Mouse (Mus musculus): ENCODE results near the gene Mrpl44.

Gene Mrpl44

DNA sequence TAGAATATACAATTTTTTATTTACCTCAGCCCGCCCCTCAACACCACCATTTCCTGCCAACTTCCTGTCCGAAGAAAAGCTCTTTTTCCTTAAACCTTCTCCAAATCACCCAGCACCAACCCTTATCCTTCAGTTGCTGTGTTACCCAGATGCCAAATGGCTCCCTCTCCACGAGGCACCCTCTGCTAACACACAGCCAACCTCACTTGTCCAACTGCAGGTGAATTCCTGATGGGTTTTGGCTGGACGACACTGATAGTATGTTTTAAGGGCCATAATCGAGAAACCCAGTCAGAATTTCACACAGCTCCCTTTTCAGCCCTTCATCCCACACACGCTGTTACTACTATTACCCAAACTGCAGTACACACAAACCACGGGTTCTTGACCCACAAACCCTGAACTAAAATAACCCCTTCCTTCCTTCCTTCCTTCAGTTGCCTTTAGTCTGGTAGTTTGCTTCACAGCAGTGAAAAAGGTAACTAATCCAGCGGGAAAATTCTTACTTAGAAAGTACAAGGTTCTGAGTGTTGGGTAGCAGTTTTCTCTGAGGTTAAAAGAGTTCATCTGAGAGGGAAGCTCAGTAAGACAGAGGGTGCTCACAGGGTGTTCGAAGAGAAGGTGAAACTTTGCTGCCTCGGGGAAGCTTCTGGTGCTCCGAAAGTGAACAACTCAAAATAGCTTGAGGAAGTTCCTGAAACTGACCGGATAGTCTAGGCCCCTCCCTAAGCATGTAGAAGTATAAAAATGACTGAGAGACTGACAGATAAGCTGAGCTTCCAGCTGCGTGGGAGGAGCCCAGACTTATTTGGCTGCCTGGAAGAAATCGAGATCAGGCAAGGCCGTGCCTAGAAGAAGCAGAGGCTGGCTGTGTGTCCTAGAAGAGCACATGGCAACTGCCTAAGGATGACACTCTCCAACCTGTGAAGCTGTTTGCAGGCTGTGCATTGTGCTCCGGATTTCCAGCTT, 13.3 kb upstream of the Mrpl44 start:
- in situ Hi-C loops (cut with MboI, MseI): no loop called here

DNA sequence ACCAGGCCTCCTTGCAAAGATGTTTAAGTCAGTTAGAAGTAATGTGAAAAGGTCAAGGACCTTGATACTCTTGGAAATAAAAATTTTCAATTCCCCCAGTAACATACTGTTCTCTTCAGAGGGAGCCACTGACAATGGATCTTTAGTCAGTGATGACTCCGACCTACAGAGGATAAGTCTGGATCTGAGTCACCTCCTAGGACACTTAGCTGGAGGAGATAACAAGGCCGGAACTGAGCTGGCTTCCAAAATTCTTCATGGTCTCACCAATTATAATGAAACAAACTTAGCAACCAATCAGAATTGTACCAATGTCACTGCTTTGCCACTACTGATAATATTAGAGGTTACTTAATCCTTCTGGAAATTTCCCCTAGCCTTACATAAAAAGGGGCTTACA, 11.8 kb upstream of the Mrpl44 start:
- in situ Hi-C loops (cut with MboI, MseI): no loop called here

DNA sequence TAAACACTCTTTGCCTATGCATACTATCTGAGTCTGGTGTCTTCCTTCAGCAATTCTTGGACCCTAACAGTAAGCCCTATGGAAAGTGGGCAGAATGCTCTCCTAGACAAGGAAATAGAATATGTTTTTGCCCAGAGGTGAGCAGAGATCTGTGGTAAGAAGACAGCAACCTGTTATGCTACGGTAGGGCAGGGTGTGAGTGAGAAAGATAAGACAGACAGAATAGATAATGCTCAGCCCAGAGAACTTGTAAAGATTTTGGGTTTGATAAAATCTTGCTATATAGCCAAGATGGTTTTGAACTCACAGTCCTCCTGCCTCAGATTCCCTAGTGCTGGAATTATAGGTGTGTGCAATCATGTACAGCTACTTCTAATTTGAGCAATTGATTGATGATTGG, 11.3 kb upstream of the Mrpl44 start:
- in situ Hi-C loops (cut with MboI, MseI): no loop called here

DNA sequence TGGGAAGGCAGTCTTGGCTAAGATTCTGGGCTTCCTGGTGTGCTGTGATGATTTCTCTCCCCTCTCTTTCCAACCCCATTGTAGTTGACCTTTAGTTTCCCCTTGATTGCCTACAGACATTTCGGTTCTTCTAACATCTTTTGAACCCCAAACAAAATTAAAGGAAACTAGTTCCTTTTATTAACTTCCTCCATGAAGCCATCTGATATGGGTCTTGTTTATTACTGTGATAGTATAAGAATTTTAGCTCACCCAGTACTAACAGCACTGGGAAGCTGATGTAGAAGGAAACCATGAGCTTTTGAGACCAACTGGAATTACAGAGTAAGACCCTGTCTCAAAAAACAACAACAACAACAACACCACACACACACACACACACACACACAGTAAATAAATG, 7.6 kb upstream of the Mrpl44 start:
- in situ Hi-C loops (cut with MboI, MseI): no loop called here

DNA sequence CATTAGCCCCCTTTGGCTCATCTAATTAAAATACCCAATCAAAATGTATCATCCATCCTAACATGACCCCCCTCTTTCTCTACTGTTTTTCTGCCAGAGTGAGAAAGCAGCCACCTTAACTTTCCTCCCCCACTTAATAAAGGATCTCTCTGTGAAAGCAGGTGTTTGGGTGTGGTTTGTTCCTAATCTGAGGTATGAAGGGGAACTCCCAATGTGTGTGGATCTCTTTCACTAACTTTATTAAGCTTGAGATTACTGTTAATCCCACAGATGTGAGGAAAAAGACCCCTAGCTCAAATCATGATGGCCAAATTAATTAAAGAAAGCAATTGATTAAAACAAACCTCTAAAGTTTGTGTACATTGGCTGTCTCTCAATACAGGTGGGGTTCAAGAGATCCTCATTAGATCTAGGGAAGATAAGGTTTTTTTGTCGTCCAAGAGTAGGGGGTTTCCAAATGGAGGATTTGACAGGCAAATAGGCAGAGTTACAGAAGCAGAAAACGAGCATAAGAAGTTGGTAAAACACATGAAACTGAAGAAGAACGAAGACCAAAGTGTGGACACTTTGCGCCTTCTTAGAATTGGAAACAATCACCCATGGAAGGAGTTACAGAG, 1.5 kb upstream of the Mrpl44 start:
- in situ Hi-C loops (cut with MboI, MseI): no loop called here

DNA sequence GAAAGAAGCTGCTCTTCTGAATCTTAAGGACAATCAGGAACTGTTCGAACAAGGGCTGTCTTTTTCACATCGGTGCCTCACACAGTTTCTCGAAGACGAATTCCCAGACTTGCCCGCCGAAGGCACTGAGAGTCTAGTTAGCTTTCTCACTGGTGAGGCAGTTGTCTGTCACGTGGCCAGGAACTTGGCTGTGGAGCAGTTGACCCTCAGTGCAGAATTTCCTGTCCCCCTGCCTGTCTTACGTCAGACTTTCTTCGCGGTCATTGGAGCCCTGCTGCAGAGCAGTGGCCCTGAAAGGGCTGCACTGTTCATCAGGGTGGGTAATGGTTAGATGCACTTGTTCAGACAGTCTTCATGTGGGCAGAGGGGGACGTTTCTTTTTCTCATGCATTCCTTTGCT, 2.2 kb downstream of the Mrpl44 start:
- in situ Hi-C loops (cut with MboI, MseI): no loop called here

DNA sequence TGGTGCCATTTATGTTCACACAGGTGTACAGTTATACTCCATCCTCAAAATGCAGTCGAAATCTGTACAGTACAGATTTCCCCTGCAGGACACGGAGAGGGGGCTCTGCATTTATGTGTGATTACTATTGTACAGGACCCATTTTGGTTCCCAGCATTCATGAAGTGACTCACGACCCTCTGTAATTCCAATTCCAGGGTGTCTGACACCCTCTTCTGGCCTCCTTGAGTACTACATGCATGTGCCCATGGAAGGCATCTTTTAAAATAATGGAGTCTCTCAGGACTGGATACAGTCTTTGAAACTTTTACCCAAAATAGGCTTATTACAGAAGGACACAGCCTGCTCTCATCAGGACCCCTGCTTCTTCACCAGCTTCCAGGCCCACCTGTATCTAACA, 6.6 kb downstream of the Mrpl44 start:
- in situ Hi-C loops (cut with MboI, MseI): no loop called here

DNA sequence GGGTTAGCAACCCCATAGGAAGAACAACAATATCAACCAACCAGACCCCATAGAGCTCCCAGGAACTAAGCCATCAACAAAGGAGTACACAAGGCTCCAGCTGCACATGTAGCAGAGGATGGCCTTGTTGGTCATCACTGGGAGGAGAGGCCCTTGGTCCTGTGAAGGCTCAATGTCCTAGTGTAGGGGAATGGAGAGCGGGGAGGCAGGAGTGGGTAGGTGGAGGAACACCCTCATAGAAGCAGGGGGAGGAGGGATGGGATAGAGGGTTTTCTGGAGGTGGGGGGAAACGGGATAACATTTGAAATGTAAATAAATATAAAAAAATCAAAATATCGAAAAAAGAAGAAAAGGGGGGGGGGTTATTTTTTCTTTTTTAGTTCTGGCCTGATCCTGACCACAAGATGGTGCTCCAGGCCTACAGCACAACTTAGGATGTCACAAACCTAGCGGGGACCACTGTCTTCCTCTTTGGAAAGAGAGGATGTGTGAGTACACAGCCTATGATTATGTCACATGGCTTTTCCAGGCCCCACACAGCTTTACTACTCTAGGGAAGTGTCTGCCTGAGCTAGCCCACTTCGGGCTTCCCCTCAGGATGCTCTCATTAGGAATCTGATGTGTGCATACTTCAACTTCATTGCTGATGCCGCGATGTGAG, 10.6 kb downstream of the Mrpl44 start:
- in situ Hi-C loops (cut with MboI, MseI): loop anchor here (5.0 kb wide), 1 partner anchor 321 kb away; no protein-coding TSS in a partner anchor

DNA sequence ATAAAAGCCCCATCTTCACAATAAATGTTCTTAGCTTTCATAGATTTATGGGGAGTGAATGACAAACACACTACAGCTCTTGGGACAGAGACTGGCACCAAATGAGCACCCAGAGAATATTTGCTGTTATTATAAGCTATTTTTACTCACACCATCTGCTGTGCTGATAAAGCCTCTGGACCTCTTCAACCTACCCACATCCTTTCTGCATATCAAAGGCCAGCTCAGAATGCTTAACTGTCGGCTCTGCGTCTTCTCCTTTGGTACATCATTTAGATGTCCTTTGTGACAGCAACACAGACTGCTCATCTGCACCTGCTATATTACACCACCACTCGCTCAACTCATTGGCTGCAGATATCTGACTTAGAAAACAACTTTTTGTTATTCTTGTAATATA, 21.3 kb downstream of the Mrpl44 start:
- in situ Hi-C loops (cut with MboI, MseI): no loop called here

DNA sequence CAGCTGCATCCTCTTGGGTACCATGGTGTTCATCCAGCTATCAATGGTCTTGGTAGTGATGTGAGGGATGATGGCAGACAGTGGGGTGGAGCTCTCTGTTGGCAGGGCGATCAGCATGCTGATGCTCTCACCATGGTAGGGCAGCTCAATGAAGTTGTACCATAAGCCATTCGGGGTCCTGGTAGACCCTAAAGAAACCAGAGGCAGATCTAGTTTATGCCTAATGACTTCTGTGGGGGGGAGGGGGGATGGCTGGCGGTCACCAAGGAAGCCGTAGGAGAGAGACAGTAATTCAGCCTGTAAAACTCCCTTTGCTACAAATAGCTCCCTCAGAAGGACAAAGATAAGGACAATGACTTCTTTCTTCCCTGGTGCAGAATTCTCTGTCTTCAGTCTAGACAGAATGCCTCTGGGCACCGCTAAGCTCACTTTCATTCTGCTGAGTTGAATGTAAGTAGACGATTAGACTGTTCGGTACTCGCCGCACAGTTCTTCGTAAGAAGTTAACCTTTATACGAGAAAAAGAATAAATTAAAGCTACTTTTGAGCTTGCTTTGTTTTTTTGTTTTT, 27.1 kb downstream of the Mrpl44 start:
- in situ Hi-C loops (cut with MboI, MseI): no loop called here

DNA sequence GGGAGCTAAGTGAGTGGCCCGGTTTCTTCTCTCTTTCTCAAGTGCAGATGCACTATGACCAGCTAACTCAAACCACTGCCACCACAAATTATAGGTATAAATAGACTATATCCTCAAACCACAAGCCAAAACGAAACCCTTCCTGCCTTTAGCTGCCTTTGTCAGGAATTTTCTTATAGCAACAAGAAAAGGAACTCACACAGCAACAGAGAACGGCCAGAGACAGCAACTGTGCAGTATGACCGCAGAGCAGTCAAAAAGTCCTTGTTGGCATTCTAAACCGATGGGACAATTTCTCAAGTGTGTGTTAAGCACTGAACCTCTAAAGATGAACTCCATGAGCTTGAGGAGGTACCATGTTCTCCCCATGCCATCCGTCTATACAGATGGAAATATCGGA, 27.8 kb downstream of the Mrpl44 start:
- in situ Hi-C loops (cut with MboI, MseI): no loop called here

DNA sequence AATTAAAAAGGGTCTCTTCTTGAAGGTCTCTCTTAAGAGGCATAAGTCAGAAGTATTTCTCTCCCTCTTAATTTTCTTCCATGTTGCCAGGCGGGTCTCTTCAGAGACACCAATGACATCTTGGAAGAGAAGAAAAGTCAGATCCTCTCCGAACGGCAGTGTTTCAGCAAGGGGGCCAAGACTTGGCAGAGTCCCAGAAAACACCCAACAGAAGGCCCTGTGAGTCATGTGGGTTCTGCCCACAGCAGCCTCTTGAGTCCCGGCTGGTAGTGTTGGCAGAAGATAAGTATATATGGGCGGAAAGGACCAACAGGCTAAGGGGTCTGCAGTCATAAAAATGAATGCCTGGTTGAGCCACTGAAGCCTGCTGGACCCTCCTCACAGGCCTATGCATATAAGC, 31.0 kb downstream of the Mrpl44 start:
- in situ Hi-C loops (cut with MboI, MseI): no loop called here

DNA sequence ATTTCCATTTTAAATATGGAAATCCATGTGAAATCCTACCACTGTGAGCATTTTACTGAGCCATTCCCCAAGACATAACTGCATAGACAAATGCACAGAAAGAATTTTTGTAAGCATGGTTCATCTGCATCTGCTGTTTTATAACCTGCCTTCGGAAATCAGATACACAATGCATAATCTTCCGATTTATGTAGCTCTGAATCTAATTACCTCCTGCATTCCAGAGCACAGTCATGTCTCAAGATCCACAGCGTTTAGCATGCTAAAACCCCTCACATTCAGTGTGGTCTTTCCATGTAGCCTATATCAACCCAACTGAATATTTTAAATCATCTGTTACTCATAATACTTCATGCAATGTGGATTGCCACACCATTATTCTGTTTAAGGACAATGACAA, 33.6 kb downstream of the Mrpl44 start:
- in situ Hi-C loops (cut with MboI, MseI): no loop called here

DNA sequence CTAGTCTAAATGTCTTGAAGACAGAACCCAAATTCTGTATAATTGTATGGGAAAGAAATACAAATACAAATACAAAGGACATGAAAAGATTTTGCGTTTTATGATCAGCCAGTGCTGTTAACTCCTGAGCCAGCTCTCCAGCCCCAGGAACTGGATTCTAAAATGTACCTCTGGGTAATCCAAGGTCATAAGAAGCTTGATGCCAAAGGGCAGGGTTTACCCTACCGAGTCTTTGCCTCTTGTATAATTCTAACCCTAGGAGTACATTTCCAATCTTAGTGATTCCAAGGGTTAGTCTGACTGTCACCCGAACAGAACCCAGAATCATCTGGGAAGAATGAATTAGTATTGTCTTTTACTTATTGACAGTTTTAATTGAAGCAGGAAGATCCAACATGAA, 39.6 kb downstream of the Mrpl44 start:
- in situ Hi-C loops (cut with MboI, MseI): no loop called here

DNA sequence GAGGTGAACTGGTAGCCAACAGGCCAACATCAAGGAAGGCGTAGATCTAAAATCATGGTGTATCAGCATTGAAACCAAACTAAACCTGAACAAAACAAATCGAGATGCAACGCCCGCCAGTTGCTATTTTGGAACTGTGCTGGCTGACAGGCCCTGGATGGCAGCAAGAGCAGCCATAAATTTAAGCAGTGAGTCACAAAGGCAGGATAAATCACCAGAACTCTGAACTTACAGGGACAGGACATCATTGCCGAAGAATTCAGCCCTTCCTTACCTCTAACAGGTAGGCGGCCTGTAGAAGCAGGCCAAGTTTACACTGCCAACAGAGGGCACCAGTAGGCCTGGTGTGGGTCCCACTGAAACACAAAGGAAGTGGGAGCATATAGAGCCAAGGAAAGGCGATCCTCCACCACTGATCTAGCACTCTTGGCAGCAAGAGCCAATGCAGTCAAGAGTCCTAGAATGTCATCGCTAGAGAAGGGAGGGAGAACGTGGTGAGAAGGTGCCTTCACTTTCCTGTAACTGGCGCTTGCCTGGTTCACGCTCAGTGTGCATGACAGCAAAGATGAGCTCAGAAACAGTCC, 43.6 kb downstream of the Mrpl44 start:
- in situ Hi-C loops (cut with MboI, MseI): no loop called here

DNA sequence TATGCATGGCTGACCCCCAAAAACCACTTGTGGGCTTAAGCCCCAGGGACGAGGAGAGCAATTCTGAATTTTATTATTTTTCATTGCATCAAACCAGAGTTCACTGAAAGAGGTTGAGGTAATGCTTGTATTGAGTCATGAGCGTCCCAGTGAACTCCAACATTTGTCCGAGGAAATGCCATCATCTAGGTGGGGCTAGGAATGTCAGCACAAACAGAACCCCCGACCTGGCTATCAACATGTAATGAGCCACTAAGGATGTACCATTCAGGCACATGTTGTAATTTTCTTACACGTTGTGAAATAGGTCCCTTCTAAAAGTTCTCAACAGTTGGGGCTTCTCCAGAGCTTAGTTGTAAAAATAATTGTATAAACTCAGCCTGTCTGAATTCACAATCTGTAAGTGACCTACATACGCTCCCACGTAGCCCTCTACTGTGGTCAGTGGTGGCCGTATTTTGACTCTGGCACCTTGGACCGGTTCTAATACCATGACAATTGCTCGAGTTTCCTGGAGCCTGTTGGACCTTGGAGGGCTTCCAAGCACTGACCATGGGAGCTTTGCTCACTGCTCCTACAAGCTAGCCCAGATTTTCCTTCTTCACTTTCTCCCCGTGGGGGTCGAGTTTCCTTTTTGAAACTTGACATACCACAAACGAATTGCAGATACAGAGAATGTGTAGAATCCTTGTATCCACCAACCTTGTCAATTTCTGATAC, 47.1 kb downstream of the Mrpl44 start:
- in situ Hi-C loops (cut with MboI, MseI): no loop called here

DNA sequence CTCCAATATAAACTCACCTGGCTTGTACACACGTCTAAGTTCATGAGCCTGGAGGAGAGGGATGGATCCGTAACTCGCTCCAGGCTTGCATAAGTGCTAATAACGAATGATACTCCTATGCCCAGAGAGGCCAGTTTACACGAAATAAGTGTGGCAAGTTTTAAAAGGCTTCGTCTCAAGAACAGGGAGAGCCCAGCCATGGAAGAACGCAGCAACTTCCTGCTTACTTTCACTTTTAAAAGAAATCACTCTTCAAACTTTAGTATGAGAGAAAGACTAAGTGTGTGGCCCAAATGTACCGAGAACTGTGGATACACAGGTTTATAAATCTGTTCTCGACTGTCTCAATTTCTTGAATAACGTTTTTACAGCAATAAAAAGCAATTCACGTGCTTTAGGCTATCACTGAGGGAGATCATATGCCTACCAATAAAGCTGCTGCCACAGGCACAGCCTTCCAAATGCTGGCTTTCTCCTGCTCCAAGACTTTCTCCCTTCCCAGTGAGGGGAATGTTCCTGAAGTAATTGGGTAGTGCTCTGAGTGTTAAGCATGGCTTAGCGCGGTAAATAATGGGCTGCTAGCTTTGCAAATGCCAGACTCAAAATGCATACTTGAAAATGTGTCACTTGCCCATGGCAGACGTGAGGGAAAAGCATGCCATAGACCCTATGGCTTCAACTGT, 48.3 kb downstream of the Mrpl44 start:
- in situ Hi-C loops (cut with MboI, MseI): no loop called here

Data from T-helper 1 cell (primary cell).